Mouse (Mus musculus) megakaryocyte, embryonic 14.5 days (primary cell): ENCODE data around the gene Atp10a.

Experiments
- FLI1 ChIP-seq: IDR thresholded peaks from 2 replicates; pipeline ENCODE4 v1.6.1; 2012; ENCODE audit warnings: low read length, inconsistent platforms, mixed read lengths
- GATA1 ChIP-seq: IDR thresholded peaks from 3 replicates; pipeline ENCODE4 v1.6.1; 2012; ENCODE audit warnings: mixed read lengths, low read length, inconsistent platforms, borderline replicate concordance

DNA sequence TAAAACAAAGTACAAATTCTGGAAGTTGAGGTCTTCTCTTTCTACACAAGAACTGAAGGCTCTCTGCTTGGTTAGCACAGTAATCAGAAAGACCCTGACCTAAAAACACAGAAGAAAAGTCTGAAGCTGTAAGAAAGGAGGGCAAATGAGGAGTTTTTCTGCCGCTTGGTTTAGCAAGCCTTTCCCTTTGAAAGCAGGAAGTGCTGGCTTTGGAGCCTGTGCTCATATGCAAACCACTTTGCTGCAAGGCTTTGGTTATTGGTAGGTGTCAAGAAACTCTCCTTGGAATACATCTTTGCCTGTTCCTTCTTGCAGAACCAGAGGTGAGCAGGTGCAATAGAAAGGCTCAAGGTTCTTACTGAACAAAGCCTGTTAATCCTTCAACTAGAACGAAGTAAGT lies 41.1 kb downstream of the Atp10a start:
- TF ChIP-seq GATA1 (no peak), FLI1 (no peak)
